Mouse (Mus musculus): ENCODE measurements at regions not wholly inside any gene's neighbourhood (a gene's known extent, or its start where the extent isn't known, plus 50 kb on each side); places are given as distances from the start of the nearest gene placed in this dataset.

DNA sequence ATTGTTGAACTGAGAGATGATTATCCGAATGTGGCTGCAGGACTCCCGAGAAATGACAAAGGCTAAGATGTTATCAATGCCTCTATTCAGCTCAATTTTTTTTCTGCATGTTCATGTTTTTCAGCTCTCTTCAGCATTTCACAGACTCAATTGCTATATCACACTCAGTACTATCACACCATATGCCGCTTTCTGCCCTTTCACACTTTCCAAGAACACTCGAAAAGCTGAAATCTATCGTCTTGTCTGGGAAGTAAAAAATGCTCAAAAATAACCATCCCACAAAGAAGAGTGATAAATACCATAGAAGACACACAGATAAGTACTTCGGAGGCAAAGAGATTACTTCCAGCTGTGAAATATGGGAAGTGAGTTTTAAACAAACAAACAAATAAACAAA, 6398.9 kb upstream of the Gm7489 start:
- Histone ChIP-seq H3K27ac (ENCODE audit: control insufficient read depth, insufficient read depth, low read depth, low read length) (no peak overlapping the region), H3K4me1 (ENCODE audit: control insufficient read depth, insufficient read depth, low read length) (no peaks in the 10 kb centered on the region), H3K27me3 (ENCODE audit: control insufficient read depth, insufficient read depth, low read length) (no peaks in the 10 kb centered on the region), H3K4me3 (ENCODE audit: control insufficient read depth, low read depth, low read length) (no peak overlapping the region), H3K36me3 (ENCODE audit: control insufficient read depth, insufficient read depth, low read length) (no peaks in the 10 kb centered on the region)
- TF ChIP-seq POLR2A (IDR thresholded peaks at IDR 0.05; ENCODE audit: control insufficient read depth, low read depth, low read length) (no peak), CTCF (IDR thresholded peaks at IDR 0.05; ENCODE audit: control insufficient read depth, insufficient read depth, insufficient replicate concordance, low read depth, low read length) (no peak)

- Histone ChIP-seq H3K4me3 (ENCODE audit: control insufficient read depth, low read depth, low read length) (peak overlapping the region; percentile 82), H3K4me1 (ENCODE audit: control insufficient read depth, insufficient read depth, low read length) (no peaks in the 10 kb centered on the region), H3K27me3 (ENCODE audit: control insufficient read depth, insufficient read depth, low read length) (no peaks in the 10 kb centered on the region), H3K36me3 (ENCODE audit: control insufficient read depth, insufficient read depth, low read length) (no peaks in the 10 kb centered on the region), H3K27ac (ENCODE audit: control insufficient read depth, insufficient read depth, low read depth, low read length) (no peak overlapping the region)
- TF ChIP-seq POLR2A (IDR thresholded peaks at IDR 0.05; ENCODE audit: control insufficient read depth, low read depth, low read length) = no peak
- TF ChIP-seq CTCF (IDR thresholded peaks at IDR 0.05; ENCODE audit: control insufficient read depth, insufficient read depth, insufficient replicate concordance, low read depth, low read length) = no peak
These were observed 6362.8 kb upstream of the Gm7489 start for GRCm38 (mm10) chr15:47521919-47522318.
